13 mouse cellular contexts compared by ENCODE assay signal in genomic region chr7:116280126-116280525, GRCm38 (mm10). TPM values are rescaled to one million over a fixed set of nuclear protein-coding genes. Genes with fewer than 3 reads are reported as not detected.
DNase-seq lines count a peak whose midpoint lies in the region; ATAC-seq and TF ChIP-seq lines count a peak whose summit lies in the region.
"Had no signal": no experiment of that assay in that cellular context is flagged by ENCODE, and none has a peak within 500 bp of the region (broad histone marks: within the 10 kb centered on the region; RNA-seq: fewer than 3 reads in every experiment).

No protein-coding gene starts in this region.

- no peak; the same call in 1 of the 2 replicates for ATAC-seq in neural tube, embryonic 11.5 days (ENCODE audit: insufficient read depth, low FRiP score, low TSS enrichment)
- peak; percentile 37; the same call in 1 of the 2 replicates for ATAC-seq in forebrain, postnatal 0 days

- peaks cover 21% of the 10 kb centered on the region for H3K4me1 ChIP-seq in neural tube, embryonic 11.5 days (ENCODE audit: control insufficient read depth, insufficient read depth, low read length)
- no peaks in the 10 kb centered on the region for H3K4me1 ChIP-seq in forebrain, postnatal 0 days (ENCODE audit: insufficient read depth)
- H3K4me1 ChIP-seq in limb, embryonic 10.5 days = peaks cover 43% of the 10 kb centered on the region

- peak; percentile 47 for DNase-seq in neural tube, embryonic 11.5 days (ENCODE audit: low spot score)
- DNase-seq in neural tube, embryonic 10.5 days (ENCODE audit: extremely low spot score, low spot score) = no peak
- DNase-seq in forebrain, postnatal 0 days = no peak
- no peak for DNase-seq in limb, embryonic 10.5 days (ENCODE audit: low spot score)
- DNase-seq in retina, postnatal 1 day = peak; percentile 86
- no peak for DNase-seq in left cerebral cortex, adult 11 months (ENCODE audit: low spot score)
- DNase-seq in frontal cortex, adult 2 months (ENCODE audit: extremely low spot score in 1 of 2, low spot score in 1 of 2) = no peak
- DNase-seq in thymus, postnatal 36 days = no peak
- DNase-seq: adrenal gland, postnatal 10 days; heart, adult 18-20 months; heart, postnatal 14 days had no signal

- H3K27me3 ChIP-seq in neural tube, embryonic 11.5 days (ENCODE audit: control insufficient read depth, insufficient read depth, low read length) = no peaks in the 10 kb centered on the region
- H3K27me3 ChIP-seq in forebrain, postnatal 0 days (ENCODE audit: insufficient read depth, low read length) = no peaks in the 10 kb centered on the region
- H3K27me3 ChIP-seq in limb, embryonic 10.5 days (ENCODE audit: low read depth, poor library complexity, severe bottlenecking) = no peaks in the 10 kb centered on the region
- H3K27me3 ChIP-seq: embryonic facial prominence, embryonic 12.5 days; liver, embryonic 15.5 days had no signal

- 35% methylated on average over 5 of the region's 5 CpGs for WGBS in neural tube, embryonic 11.5 days
- whole genome bisulfite sequencing in forebrain, postnatal 0 days = 42% methylated on average over 5 of the region's 5 CpGs
- WGBS in limb, embryonic 10.5 days = 47% methylated on average over 5 of the region's 5 CpGs

- H3K4me3 ChIP-seq in neural tube, embryonic 11.5 days (ENCODE audit: low read depth, low read length) = no peak overlapping the region
- H3K4me3 ChIP-seq in forebrain, postnatal 0 days (ENCODE audit: low read depth, low read length) = no peak overlapping the region
- no peak overlapping the region for H3K4me3 ChIP-seq in limb, embryonic 10.5 days
- H3K4me3 ChIP-seq: embryonic facial prominence, embryonic 12.5 days; liver, embryonic 15.5 days had no signal

- no peak overlapping the region for H3K27ac ChIP-seq in neural tube, embryonic 11.5 days (ENCODE audit: low read depth, low read length)
- H3K27ac ChIP-seq in forebrain, postnatal 0 days (ENCODE audit: low read depth, low read length) = no peak overlapping the region
- peak overlapping the region; percentile 53; the same call in 1 of the 2 replicates for H3K27ac ChIP-seq in limb, embryonic 10.5 days
- H3K27ac ChIP-seq: embryonic facial prominence, embryonic 12.5 days; liver, embryonic 15.5 days had no signal

- H3K36me3 ChIP-seq in neural tube, embryonic 11.5 days (ENCODE audit: control insufficient read depth, insufficient read depth, low read length) = no peaks in the 10 kb centered on the region
- H3K36me3 ChIP-seq in forebrain, postnatal 0 days (ENCODE audit: insufficient read depth) = no peaks in the 10 kb centered on the region
- no peaks in the 10 kb centered on the region for H3K36me3 ChIP-seq in limb, embryonic 10.5 days
- H3K36me3 ChIP-seq: embryonic facial prominence, embryonic 12.5 days; liver, embryonic 15.5 days had no signal

- no peaks in the 10 kb centered on the region for H3K9me3 ChIP-seq in neural tube, embryonic 11.5 days (ENCODE audit: control insufficient read depth, low read length)
- H3K9me3 ChIP-seq in forebrain, postnatal 0 days (ENCODE audit: low read length) = no peaks in the 10 kb centered on the region
- no peaks in the 10 kb centered on the region for H3K9me3 ChIP-seq in limb, embryonic 10.5 days (replicated peaks)
- H3K9me3 ChIP-seq: embryonic facial prominence, embryonic 12.5 days; liver, embryonic 15.5 days had no signal

- 0 out of 2 replicates have a peak, but pooled peaks have one; percentile 3 for TF ChIP-seq CTCF in forebrain, postnatal 0 days (IDR thresholded peaks at IDR 0.05; ENCODE audit: low read depth)

- no peak overlapping the region for H3K9ac ChIP-seq in neural tube, embryonic 11.5 days (ENCODE audit: low read length)
- H3K9ac ChIP-seq in forebrain, postnatal 0 days = no peak overlapping the region
- H3K9ac ChIP-seq: embryonic facial prominence, embryonic 12.5 days; liver, embryonic 15.5 days had no signal

- H3K4me2 ChIP-seq in neural tube, embryonic 11.5 days (ENCODE audit: low read depth) = no peak overlapping the region
- no peak overlapping the region for H3K4me2 ChIP-seq in forebrain, postnatal 0 days (ENCODE audit: low read depth)
- H3K4me2 ChIP-seq: embryonic facial prominence, embryonic 12.5 days; liver, embryonic 15.5 days had no signal

RNA-seq across cellular contexts. Expression of gene Plekha7, which starts 28.1 kb away (rescaled TPM):
- 6.3 and 7.3 TPM in 2 replicates for polyA plus RNA-seq in neural tube, embryonic 11.5 days (2014; fragmentation: Nextera tagmentation; extraction: Ambion mirVana)
- 9.9 and 17.0 TPM in 2 replicates for total RNA-seq in forebrain, postnatal 0 days (2014; rRNA removed)
- polyA plus RNA-seq in forebrain, postnatal 0 days (2015; fragmentation: Nextera tagmentation; extraction: Ambion mirVana) = 3.3 and 5.4 TPM in 2 replicates
- polyA plus RNA-seq in limb, embryonic 10.5 days (2016; fragmentation: Nextera tagmentation; extraction: Ambion mirVana) = 5.8 and 6.9 TPM in 2 replicates
- polyA plus RNA-seq in frontal cortex, adult 2 months (2012; rRNA removed) = 23.9 and 28.3 TPM in 2 replicates

RNA-seq across cellular contexts. Expression of gene Rps13, which starts 53.9 kb away (rescaled TPM):
- polyA plus RNA-seq in neural tube, embryonic 11.5 days (2014; fragmentation: Nextera tagmentation; extraction: Ambion mirVana) = 696 and 786 TPM in 2 replicates
- 588 and 1,020 TPM in 2 replicates for total RNA-seq in forebrain, postnatal 0 days (2014; rRNA removed)
- polyA plus RNA-seq in forebrain, postnatal 0 days (2015; fragmentation: Nextera tagmentation; extraction: Ambion mirVana) = 505 and 644 TPM in 2 replicates
- polyA plus RNA-seq in limb, embryonic 10.5 days (2016; fragmentation: Nextera tagmentation; extraction: Ambion mirVana) = 840 and 992 TPM in 2 replicates
- 443 and 539 TPM in 2 replicates for polyA plus RNA-seq in frontal cortex, adult 2 months (2012; rRNA removed)

Comparison
In these comparisons a context has a peak if more than half of its experiments do, and no peak if none do; other contexts are left out.
1. DNase-seq: peak in neural tube, embryonic 11.5 days (single experiment) and retina, postnatal 1 day (single experiment); none in neural tube, embryonic 10.5 days (single experiment), forebrain, postnatal 0 days (single experiment), limb, embryonic 10.5 days (single experiment), left cerebral cortex, adult 11 months (single experiment), frontal cortex, adult 2 months (0 of 2) and thymus, postnatal 36 days (0 of 2).